Mouse (Mus musculus): ENCODE measurements around the gene Fxyd6. TPM values are rescaled to one million over a fixed set of nuclear protein-coding genes. Genes with fewer than 3 reads are reported as not detected.

The Fxyd6 gene
- total and polyA plus RNA-seq, 3 experiments: 0.08 TPM; not detected in 2

- no peak for TF ChIP-seq MXI1 (IDR thresholded peaks at IDR 0.05; ENCODE audit: low read depth, low read length)
- no peak for TF ChIP-seq MAZ (IDR thresholded peaks at IDR 0.05; ENCODE audit: low read depth, low read length)
- TF ChIP-seq USF1 (IDR thresholded peaks at IDR 0.05; ENCODE audit: low read depth, low read length): no peak
- TF ChIP-seq ELF1 (IDR thresholded peaks at IDR 0.05; ENCODE audit: low read depth, low read length): no peak
- no peak for TF ChIP-seq GABPA (IDR thresholded peaks at IDR 0.05; ENCODE audit: insufficient replicate concordance, low read depth, low read length)
- no peak for TF ChIP-seq MYC (IDR thresholded peaks at IDR 0.05; ENCODE audit: low read depth, low read length)
- TF ChIP-seq ZKSCAN1 (IDR thresholded peaks at IDR 0.05; ENCODE audit: borderline replicate concordance, low read depth, low read length): no peak
- TF ChIP-seq JUN (IDR thresholded peaks at IDR 0.05; ENCODE audit: insufficient read depth, low read depth, low read length): no peak
- H3K36me3 ChIP-seq (replicated peaks in 1 of 2; ENCODE audit: control insufficient read depth in 1 of 2, insufficient read depth in 1 of 2, low read length in 1 of 2): no peaks in the 10 kb centered on the region
- H3K27me3 ChIP-seq (replicated peaks): peaks cover 64% of the 10 kb centered on the region
- DNase-seq (ENCODE audit: extremely low read depth): no peak
- H3K9me3 ChIP-seq (replicated peaks; ENCODE audit: low read length): no peaks in the 10 kb centered on the region
- no peaks in the 10 kb centered on the region for H3K79me2 ChIP-seq (replicated peaks; ENCODE audit: control insufficient read depth, extremely low read depth, insufficient read depth, poor library complexity, severe bottlenecking)
- no peak overlapping the region for H3K4me2 ChIP-seq (ENCODE audit: insufficient read depth, low read depth, poor library complexity, severe bottlenecking)
- in situ Hi-C loops (cut with MboI; ENCODE audit: low pct_ligation_motif_present, low pct_unique_long_range_greater_than_20kb, low sequenced_read_pairs) (no loop called here), dilution Hi-C loops (cut with MboI; ENCODE audit: extremely low pct_ligation_motif_present, extremely low pct_unique_long_range_greater_than_20kb, low sequenced_read_pairs) (no loop called here)
- no peak overlapping the region for H3K4me3 ChIP-seq (replicated peaks in 1 of 3; ENCODE audit: low read depth in 2 of 3, low read length in 2 of 3, poor library complexity in 1 of 3)
- H3K27ac ChIP-seq (ENCODE audit: insufficient read depth, low read depth): no peak overlapping the region
- H3K9ac ChIP-seq (ENCODE audit: insufficient read depth, low read depth): no peak overlapping the region
- peaks cover 0 to 4% of the 10 kb centered on the region in 2 experiments; a peak in 1 of 4 replicates for H3K4me1 ChIP-seq (ENCODE audit: control insufficient read depth in 1 of 2, insufficient read depth in 2 of 2)
These were observed 48.0 kb upstream of the Fxyd6 start for GRCm38 (mm10) chr9:45321946-45322430.

DNA sequence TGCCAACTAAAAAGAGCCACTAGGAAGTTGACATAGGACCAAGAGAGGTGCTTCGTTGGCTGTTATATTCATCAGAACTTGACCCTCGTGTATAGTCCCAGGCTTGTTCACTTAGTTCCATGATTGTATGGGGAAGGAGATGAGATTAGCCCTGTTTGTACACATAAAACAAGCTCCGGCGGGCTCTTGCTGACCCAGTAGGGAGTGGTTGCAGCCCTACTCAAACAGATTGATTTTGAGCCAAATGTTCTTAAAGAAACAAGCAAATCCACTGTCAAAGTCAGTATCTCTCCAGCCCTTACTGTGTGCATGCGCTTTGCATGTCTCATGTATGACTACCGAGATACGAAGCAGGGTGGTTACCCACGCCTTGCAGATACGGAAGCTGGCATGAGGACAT, 43.6 kb upstream of the Fxyd6 start:
- no peak for DNase-seq (ENCODE audit: extremely low read depth)
- Histone ChIP-seq H3K4me3 (replicated peaks in 1 of 3; ENCODE audit: low read depth in 2 of 3, low read length in 2 of 3, poor library complexity in 1 of 3) (no peak overlapping the region), H3K9me3 (replicated peaks; ENCODE audit: low read length) (no peaks in the 10 kb centered on the region), H3K27me3 (replicated peaks) (peaks cover 62% of the 10 kb centered on the region), H3K9ac (ENCODE audit: insufficient read depth, low read depth) (no peak overlapping the region), H3K4me2 (ENCODE audit: insufficient read depth, low read depth, poor library complexity, severe bottlenecking) (no peak overlapping the region), H3K79me2 (replicated peaks; ENCODE audit: control insufficient read depth, extremely low read depth, insufficient read depth, poor library complexity, severe bottlenecking) (no peaks in the 10 kb centered on the region), H3K27ac (ENCODE audit: insufficient read depth, low read depth) (no peak overlapping the region), H3K36me3 (replicated peaks in 1 of 2; ENCODE audit: control insufficient read depth in 1 of 2, insufficient read depth in 1 of 2, low read length in 1 of 2) (no peaks in the 10 kb centered on the region), H3K4me1 (ENCODE audit: control insufficient read depth in 1 of 2, insufficient read depth in 2 of 2) (peaks cover 0 to 6% of the 10 kb centered on the region in 2 experiments; a peak in 3 of 4 replicates)
- in situ Hi-C loops (cut with MboI; ENCODE audit: low pct_ligation_motif_present, low pct_unique_long_range_greater_than_20kb, low sequenced_read_pairs) (no loop called here), dilution Hi-C loops (cut with MboI; ENCODE audit: extremely low pct_ligation_motif_present, extremely low pct_unique_long_range_greater_than_20kb, low sequenced_read_pairs) (no loop called here)
- TF ChIP-seq NELFE (IDR thresholded peaks at IDR 0.05; ENCODE audit: low read depth, low read length) (no peak), USF1 (IDR thresholded peaks at IDR 0.05; ENCODE audit: low read depth, low read length) (no peak), PAX5 (IDR thresholded peaks at IDR 0.05; ENCODE audit: low read length) (no peak), USF2 (conservative IDR thresholded peaks at IDR 0.05; ENCODE audit: low read depth, low read length) (no peak), CHD1 (IDR thresholded peaks at IDR 0.05; ENCODE audit: low read depth, low read length) (no peak), MYC (IDR thresholded peaks at IDR 0.05; ENCODE audit: low read depth, low read length) (no peak), NRF1 (IDR thresholded peaks at IDR 0.05; ENCODE audit: low read depth, low read length) (no peak), ELF1 (IDR thresholded peaks at IDR 0.05; ENCODE audit: low read depth, low read length) (no peak), CHD2 (IDR thresholded peaks at IDR 0.05; ENCODE audit: low read length) (no peak), EP300 (IDR thresholded peaks at IDR 0.05; ENCODE audit: low read length) (no peak), MAZ (IDR thresholded peaks at IDR 0.05; ENCODE audit: low read depth, low read length) (no peak), MAX (IDR thresholded peaks at IDR 0.05; ENCODE audit: low read length) (no peak), ETS1 (conservative IDR thresholded peaks at IDR 0.05; ENCODE audit: low read depth, low read length) (no peak)

Data from CH12.LX (cell line).